Mouse (Mus musculus) embryonic stem cell, embryonic (primary cell): ENCODE measurements around the gene Gsdma.

ENCODE experiments used
- CTCF ChIA-PET, 4 experiments: fragments of 300-600 bp in 2 of 4; fragments of 350-600 bp in 2 of 4; sonication (Branson Sonifier 250); formaldehyde crosslinking; loops; one replicate each; lab custom pipeline; 2022; ENCODE audit warnings: inconsistent platforms in 2 of 4; lab: Charles Lee
- POLR2A ChIA-PET, 4 experiments: fragments of 300-600 bp in 2 of 4; fragments of 350-600 bp in 2 of 4; sonication (Branson Sonifier 250); formaldehyde crosslinking; loops; one replicate each; lab custom pipeline; 2022; ENCODE audit warnings: antibody characterized with exemption in 4 of 4, inconsistent platforms in 1 of 4; lab: Charles Lee

The Gsdma gene

DNA sequence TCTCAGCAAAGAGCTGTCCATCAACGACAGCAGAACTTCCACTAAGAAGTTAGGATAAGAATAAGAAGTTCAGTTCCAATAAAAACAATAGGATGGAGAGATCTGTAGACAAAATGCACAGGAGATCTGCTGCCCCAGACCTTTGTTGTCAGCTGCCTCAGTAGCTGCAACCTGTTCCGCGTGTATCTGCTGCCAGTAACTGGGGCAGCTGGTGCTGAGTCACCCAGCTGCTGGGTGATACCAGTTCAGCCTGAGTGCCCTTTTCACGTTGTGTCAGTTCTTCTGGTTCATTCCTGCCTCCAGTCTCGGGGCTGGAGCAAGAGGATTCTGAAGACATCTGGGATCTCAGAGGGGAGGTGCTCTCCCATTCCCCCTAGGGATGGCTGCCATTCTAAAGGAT is 7.7 kb downstream of the Gsdma start:
- CTCF ChIA-PET, result interaction anchor here (0.6 to 3.5 kb wide), 8 partner anchors 10 to 214 kb away, joined by 3 to 22 read pairs (median 4); partner anchors contain the start of gene Psmd3 (in 2 of the 4)
- POLR2A ChIA-PET, result interaction anchor here in 2 of 4 experiments (1.0 to 2.2 kb wide), 4 partner anchors 9 to 85 kb away, joined by 3 to 10 read pairs (median 4); partner anchors contain the start of genes Ormdl3 (in 1 of the 2) and Psmd3 (in 1 of the 2)

DNA sequence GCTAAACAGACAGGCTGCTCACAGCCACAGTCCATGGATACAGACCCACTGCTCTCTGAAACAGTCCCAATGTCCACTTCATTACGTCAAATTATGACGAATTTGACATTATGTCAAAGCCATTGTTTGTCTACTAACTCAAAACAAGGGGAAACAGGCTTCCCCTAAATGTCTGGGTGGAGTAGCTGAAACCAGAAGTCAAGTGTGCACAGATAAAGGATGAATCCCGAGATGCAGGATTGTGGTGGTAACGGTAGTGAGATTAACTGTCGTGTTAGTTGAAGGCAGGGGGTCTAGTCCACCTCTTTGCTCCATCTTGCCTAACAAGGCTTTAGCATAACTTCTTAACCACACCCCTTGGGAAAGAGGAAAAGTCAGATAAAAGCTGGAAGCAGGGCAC is 8.3 kb downstream of the Gsdma start:
- ChIA-PET POLR2A (interaction anchor here in 2 of 4 experiments (0.6 to 2.2 kb wide), 6 partner anchors 8 to 287 kb away, joined by 3 to 10 read pairs (median 4); partner anchors contain the start of genes Psmd3 (in 2 of the 2) and Ormdl3 (in 1 of the 2)), CTCF (interaction anchor here (0.6 to 3.7 kb wide), 21 partner anchors 8 to 670 kb away, joined by 3 to 22 read pairs (median 5); partner anchors contain the start of genes Psmd3 (in 2 of the 4) and Gsdma (in 1 of the 4))

DNA sequence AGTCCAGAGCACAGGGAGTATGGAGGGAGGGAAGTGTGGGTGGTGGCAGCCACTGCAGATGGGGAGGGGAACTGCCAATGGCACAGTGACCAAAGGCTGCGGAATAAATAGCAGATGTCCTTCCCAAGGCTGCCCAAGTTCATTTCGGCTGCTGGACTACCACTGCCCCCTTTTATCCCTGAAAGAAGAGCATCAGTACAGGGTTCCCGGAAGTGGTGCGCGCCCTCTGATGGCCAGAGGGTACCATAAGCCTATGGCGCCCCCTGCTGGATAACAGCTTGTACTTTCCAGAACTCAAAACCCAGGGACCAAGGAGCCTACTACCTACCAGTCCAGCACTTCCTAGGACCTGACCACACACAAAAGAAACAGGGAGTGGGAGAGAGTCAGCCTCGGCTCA is 9.0 kb downstream of the Gsdma start:
- ChIA-PET POLR2A (interaction anchor here in 2 of 4 experiments (0.6 to 2.2 kb wide), 3 partner anchors 8 to 286 kb away, joined by 5 to 10 read pairs (median 5); partner anchors contain the start of gene Psmd3 (in 2 of the 2)), CTCF (interaction anchor here (0.6 to 3.7 kb wide), 24 partner anchors 8 to 671 kb away, joined by 3 to 22 read pairs (median 4); partner anchors contain the start of genes Psmd3 (in 3 of the 4) and Gsdma (in 1 of the 4))

DNA sequence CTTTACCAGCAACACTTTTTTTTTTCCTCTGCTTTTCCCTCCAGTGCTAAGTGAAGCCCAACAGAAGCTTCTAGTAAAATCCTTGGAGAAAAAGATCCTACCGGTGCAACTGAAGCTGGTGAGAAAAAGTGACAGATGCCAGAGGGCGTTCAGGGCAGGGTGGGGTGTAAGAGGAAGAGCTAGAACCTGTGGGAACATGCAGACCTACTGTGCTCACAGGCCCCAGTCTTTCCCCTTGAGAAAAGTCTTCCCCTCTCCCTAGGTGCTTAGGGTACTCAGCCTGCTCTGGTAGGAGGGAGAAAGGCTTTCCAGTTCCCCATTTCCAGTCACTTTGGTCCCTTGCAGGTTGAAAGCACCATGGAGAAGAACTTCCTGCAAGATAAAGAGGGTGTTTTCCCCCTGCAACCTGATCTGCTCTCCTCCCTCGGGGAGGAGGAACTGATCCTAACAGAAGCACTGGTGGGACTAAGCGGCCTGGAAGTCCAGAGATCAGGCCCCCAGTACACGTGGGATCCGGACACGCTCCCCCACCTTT is 11.7 kb downstream of the Gsdma start:
- POLR2A ChIA-PET, result interaction anchor here in 3 of 4 experiments (0.6 to 1.1 kb wide), 5 partner anchors 15 to 106 kb away, joined by 3 read pairs; no protein-coding TSS in a partner anchor
- CTCF ChIA-PET, result interaction anchor here in 3 of 4 experiments (0.7 to 3.7 kb wide), 7 partner anchors 11 to 111 kb away, joined by 3 to 22 read pairs (median 4); partner anchors contain the start of gene Gsdma (in 1 of the 3)

DNA sequence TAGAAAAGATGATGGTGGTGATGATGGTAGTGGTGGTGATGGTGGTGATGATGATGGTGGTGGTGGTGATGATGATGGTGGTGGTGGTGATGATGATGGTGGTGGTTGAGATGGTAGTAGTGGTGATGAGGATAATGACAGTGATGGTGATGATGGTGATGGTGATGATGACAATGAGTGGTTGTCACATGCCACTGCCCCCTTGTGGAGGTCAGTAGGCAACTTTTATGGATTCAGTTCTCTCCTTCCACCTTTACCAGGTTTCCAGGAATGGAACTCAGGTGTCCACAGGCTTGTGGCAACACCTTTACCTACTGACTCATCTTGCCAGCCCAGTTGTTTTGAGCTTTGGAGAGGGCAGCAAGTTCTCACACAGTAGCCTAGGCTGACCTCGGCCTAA is 15.9 kb downstream of the Gsdma start:
- CTCF ChIA-PET, result interaction anchor here in 3 of 4 experiments (0.6 to 1.0 kb wide), 8 partner anchors 12 to 166 kb away, joined by 3 to 5 read pairs (median 3); no protein-coding TSS in a partner anchor
- POLR2A ChIA-PET, result interaction anchor here in 3 of 4 experiments (0.5 to 3.2 kb wide), 17 partner anchors 8 to 1718 kb away, joined by 3 to 16 read pairs (median 4); partner anchors contain the start of genes Gsdma (in 1 of the 3), Jup (in 1 of the 3), Nr1d1 (in 1 of the 3) and Stard3 (in 1 of the 3)

DNA sequence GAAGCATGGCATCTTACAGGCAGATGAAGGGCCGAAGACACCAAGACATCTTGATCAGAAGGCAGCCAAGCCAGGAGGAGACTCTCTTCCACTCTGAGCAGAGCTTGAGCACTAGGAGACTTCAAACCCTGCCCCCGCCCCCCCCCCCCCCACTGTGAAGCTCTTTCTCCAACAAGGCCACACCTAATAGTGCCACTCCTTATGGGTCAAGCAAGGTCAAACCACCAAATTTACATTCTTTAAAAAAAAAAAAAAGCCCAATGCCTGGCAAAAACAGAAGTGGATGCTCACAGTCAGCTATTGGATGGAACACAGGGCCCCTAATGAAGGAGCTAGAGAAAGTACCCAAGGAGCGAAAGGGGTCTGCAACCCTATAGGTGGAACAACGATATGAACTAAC is 16.4 kb downstream of the Gsdma start:
- POLR2A ChIA-PET, result interaction anchor here (0.6 to 3.2 kb wide), 35 partner anchors 9 to 1717 kb away, joined by 3 to 32 read pairs (median 4); partner anchors contain the start of genes Gsdma (in 1 of the 4), Jup (in 1 of the 4), Nr1d1 (in 1 of the 4) and Stard3 (in 1 of the 4)
- CTCF ChIA-PET, result interaction anchor here in 3 of 4 experiments (0.6 to 2.4 kb wide), 19 partner anchors 8 to 706 kb away, joined by 3 to 22 read pairs (median 4); partner anchors contain the start of genes Ormdl3 (in 2 of the 3) and Nr1d1 (in 1 of the 3)

DNA sequence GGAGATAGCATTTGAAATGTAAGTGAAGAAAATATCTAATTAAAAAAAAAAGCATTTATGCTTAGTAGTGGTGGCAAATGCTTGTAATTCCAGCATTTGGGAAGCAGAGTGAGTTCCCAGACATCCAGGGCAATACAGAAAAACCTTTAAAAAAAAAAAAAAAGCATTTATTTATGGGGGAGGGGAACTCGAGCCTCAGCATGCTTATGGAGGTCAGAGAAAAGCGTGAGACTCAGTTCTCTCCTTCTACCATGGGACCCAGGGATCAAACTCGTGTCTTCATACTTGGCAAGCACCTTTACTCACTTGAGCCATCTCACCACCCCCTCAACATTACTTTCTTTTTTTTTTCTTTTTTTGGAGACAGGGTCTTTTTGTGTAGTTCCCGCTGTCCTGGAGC is 17.0 kb downstream of the Gsdma start:
- ChIA-PET CTCF (interaction anchor here (0.6 to 2.4 kb wide), 22 partner anchors 9 to 706 kb away, joined by 3 to 22 read pairs (median 4); partner anchors contain the start of genes Ormdl3 (in 2 of the 4) and Nr1d1 (in 1 of the 4)), POLR2A (interaction anchor here (0.6 to 3.2 kb wide), 39 partner anchors 9 to 492 kb away, joined by 3 to 32 read pairs (median 5); partner anchors contain the start of genes Cdc6 (in 2 of the 4), Gsdma (in 2 of the 4), Csf3 (in 1 of the 4) and Nr1d1 (in 1 of the 4))

DNA sequence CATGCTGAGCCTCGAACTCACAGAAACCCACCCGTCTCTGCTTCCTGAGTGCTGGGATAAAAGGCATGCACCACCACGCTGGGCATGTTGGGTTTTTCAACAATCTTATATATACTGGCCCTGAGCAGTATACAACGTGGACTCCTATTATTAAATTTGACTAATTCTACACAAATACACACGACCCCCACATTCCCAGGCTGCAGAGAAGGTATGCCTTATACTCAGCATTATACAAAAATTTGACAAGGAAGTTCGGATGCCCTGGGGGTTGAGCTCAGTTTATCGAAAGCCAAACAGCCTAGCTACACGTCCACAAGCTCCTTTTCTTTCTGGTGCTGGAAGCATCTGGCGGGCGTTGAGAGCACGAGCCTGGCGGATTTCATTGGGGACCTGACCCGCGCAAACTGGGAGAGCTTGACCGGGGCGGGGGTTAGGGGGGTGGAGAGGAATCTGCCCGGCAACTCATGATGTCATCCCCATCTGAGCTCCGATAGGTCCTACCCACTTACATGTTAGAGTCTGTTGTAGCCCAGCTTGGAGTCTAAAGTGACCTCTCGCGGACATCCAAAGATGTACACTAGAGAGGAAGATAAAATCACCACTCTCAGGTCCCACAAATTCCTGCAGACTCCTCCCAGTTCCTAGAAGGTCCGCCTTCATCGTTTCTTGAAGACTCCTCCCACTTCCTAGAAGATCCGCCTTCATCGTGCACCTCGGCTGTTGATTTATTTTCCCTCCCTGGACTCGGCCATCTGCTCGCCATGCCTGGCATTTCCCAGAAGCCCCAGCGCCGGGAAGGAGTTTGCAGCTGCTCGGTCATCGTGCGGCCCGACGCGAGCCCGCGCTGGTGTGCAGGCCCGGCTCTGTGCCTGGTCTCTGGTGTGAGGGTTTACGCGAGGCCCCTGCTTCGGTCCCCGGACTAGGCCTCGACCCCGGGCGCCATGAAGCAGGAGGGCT is 17.9 kb downstream of the Gsdma start, which contains the start of gene Psmd3:
Gene Psmd3, plus strand, starts transcription at position 769 of the 960 bp plus-strand sequence.
- ChIA-PET CTCF (interaction anchor here (0.6 to 2.4 kb wide), 43 partner anchors 9 to 1371 kb away, joined by 3 to 22 read pairs (median 4); partner anchors contain the start of genes Gsdma (in 1 of the 4), Mien1 (in 1 of the 4), Msl1 (in 1 of the 4) and Ormdl3 (in 1 of the 4)), POLR2A (interaction anchor here (0.6 to 3.2 kb wide), 79 partner anchors 9 to 1638 kb away, joined by 3 to 32 read pairs (median 4); partner anchors contain the start of genes Ormdl3 (in 3 of the 4), Cdc6 (in 2 of the 4), Csf3 (in 2 of the 4) and Gsdma (in 2 of the 4))

DNA sequence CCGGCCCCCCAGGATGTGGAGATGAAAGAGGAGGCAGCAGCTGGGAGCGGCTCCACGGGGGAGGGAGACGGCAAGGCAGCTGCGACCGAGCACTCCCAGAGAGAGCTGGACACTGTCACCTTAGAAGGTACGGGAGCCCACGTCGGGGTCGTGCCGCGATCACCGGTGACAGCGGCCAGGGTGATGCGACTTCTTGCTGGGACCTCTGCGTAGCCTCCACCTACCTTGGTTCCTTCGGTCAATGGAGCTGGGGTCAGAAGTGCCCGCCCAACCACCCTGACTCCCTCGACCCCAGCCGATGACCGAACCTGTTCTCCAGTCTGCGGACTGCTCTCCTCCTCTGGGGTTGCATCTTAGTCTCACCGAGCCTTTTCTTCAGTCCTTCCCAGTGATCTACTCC is 18.7 kb downstream of the Gsdma start:
- ChIA-PET POLR2A (interaction anchor here (0.6 to 3.2 kb wide), 47 partner anchors 8 to 1637 kb away, joined by 3 to 32 read pairs (median 5); partner anchors contain the start of genes Msl1 (in 2 of the 4), Nr1d1 (in 2 of the 4), Ormdl3 (in 2 of the 4) and Csf3 (in 1 of the 4)), CTCF (interaction anchor here (0.7 to 2.4 kb wide), 19 partner anchors 8 to 147 kb away, joined by 3 to 14 read pairs (median 4); partner anchors contain the start of gene Ormdl3 (in 1 of the 4))

DNA sequence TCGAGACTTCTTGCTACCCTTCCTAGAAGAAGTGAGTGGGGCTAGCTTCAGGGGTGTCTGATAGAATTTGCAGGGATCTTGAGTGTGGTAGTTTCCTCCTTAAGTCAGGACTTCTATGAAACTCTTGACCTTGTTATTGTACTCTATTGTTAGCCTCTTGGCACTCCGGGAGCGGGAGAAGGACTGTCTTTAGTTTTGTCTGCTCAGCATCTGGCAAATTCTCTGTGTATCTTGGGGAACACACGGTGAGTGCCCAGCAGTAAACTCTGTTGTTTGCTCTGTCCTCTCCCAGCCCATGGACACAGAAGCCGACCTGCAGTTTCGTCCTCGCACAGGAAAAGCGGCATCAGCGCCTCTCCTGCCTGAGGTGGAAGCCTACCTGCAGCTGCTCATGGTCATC is 21.5 kb downstream of the Gsdma start:
- POLR2A ChIA-PET, result interaction anchor here in 2 of 4 experiments (0.5 to 1.6 kb wide), 3 partner anchors 10 to 277 kb away, joined by 3 to 4 read pairs (median 4); no protein-coding TSS in a partner anchor
- CTCF ChIA-PET, result interaction anchor here in 1 of 4 experiments (0.6 kb wide), 1 partner anchor 140 kb away, joined by 3 read pairs; no protein-coding TSS in a partner anchor

DNA sequence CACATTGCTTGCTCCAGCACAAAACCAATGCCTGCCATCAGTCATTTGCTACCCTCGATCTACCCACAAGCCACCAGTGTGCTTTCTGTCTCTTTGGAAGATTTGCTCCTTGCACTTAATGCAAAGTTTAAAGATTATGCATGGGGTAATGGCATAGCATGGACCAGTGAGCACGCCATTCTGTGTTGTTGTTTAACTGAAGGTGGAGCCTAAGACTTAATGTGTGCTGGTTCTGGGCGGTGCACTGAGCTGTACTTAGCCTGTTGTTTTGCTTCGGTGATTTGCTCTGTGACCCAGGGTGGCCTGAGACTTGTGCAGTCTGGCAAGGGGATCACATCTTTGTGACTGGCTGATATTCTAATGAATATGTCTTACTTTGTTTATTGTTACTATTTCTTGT is 22.8 kb downstream of the Gsdma start:
- ChIA-PET POLR2A (no interaction called here), CTCF (interaction anchor here in 1 of 4 experiments (0.5 kb wide), 1 partner anchor 76 kb away, joined by 3 read pairs; no protein-coding TSS in a partner anchor)

DNA sequence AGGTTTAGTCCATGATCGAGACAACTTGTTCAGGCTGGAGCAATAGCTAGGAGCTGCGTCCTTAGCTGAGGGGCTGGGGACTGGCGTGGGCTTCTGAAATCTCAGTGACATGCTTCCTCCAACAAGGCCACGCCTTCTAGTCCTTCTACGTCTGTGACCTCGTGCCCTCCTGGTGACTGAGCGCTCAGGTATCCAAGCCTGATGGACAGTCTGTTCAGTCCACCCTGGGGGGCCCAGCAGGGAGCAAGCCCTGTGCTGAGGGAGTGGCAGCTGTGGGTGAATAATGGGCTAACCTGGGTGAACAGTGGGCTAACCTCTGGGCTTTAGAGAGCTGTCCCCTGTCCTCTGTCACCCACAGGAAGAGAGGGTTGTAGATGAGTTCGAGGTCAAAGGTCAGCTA is 23.9 kb downstream of the Gsdma start:
- CTCF ChIA-PET, result interaction anchor here in 2 of 4 experiments (0.5 to 1.4 kb wide), 6 partner anchors 14 to 332 kb away, joined by 3 to 6 read pairs (median 4); no protein-coding TSS in a partner anchor
- POLR2A ChIA-PET, result interaction anchor here in 3 of 4 experiments (0.7 to 1.0 kb wide), 3 partner anchors 10 to 104 kb away, joined by 3 read pairs; no protein-coding TSS in a partner anchor

DNA sequence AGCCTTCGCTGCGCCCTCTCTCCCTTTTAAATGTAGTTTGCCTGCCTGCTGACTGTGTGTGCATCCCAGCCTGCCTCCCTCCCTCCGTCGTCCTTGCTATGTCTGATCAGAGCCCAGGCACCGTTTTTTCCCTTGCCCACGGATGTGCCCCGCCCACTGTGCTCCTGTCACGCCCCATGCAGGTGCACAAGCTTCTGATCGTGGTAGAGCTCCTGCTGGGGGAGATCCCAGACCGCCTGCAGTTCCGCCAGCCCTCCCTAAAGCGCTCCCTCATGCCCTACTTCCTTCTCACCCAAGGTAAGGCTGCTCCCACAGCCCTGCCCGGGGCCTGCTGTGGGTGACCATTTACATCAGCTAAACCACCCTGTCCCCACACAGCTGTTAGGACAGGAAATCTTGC is 29.1 kb downstream of the Gsdma start:
- POLR2A ChIA-PET, result interaction anchor here (0.6 to 3.4 kb wide), 34 partner anchors 8 to 270 kb away, joined by 3 to 32 read pairs (median 4); partner anchors contain the start of genes Psmd3 (in 4 of the 4), Csf3 (in 1 of the 4), Nr1d1 (in 1 of the 4) and Rapgefl1 (in 1 of the 4)
- CTCF ChIA-PET, result interaction anchor here in 3 of 4 experiments (0.6 to 1.8 kb wide), 14 partner anchors 10 to 356 kb away, joined by 3 to 14 read pairs (median 4); partner anchors contain the start of gene Thra (in 1 of the 3)

DNA sequence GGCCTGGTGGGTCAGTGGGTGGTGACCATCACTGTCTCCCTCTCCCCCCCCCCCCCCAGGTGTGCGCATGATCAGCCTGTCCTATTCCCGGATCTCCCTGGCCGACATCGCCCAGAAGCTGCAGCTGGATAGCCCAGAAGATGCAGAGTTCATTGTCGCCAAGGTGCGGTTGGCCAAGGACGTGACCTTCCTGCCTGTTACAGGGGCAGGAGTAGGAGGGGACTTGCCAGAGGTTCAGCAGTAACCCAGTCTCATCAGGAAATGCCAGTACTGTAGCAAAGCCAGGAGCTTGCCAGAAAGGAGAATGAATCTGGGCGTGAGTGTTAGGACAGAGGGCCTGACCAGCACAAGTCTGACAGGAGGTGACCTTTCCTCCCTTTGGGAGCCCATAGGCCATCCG is 29.6 kb downstream of the Gsdma start:
- POLR2A ChIA-PET, result interaction anchor here (0.6 to 3.4 kb wide), 31 partner anchors 9 to 1282 kb away, joined by 3 to 32 read pairs (median 4); partner anchors contain the start of genes Psmd3 (in 4 of the 4), Nr1d1 (in 1 of the 4) and Rapgefl1 (in 1 of the 4)
- CTCF ChIA-PET, result interaction anchor here (0.6 to 1.8 kb wide), 13 partner anchors 18 to 351 kb away, joined by 3 to 14 read pairs (median 4); partner anchors contain the start of gene Thra (in 1 of the 4)

DNA sequence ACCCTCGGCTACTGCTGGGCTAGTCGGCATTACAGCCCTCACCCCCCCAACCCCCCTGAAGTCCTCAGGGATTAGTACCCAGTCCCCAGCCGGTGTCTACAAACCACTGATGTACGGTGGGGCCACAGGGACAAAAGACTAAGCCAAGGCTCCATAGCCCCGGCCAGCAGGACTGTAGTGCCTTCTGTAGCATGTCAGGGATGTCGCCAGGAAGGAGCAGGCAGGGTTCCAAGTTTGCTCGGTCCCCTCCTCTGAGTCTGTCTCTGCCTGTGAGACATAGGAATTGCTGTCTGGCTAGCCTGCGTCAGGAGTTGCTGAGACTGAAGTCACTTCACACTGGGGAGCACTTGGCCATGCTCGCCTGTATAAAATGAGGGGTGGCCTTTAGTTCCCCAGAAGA is 30.1 kb downstream of the Gsdma start:
- POLR2A ChIA-PET, result interaction anchor here in 3 of 4 experiments (0.6 to 3.4 kb wide), 15 partner anchors 11 to 1283 kb away, joined by 3 to 32 read pairs (median 4); partner anchors contain the start of gene Psmd3 (in 2 of the 3)
- CTCF ChIA-PET, result interaction anchor here (0.6 to 1.8 kb wide), 6 partner anchors 17 to 224 kb away, joined by 3 to 14 read pairs (median 4); partner anchors contain the start of gene Thra (in 1 of the 4)
